Mouse (Mus musculus) liver, adult 2 months (tissue): ENCODE data around the gene Slc17a8. TPM values are rescaled to one million over a fixed set of nuclear protein-coding genes. Genes with fewer than 3 reads are reported as not detected.
A peak's percentile ranks its signal among the peaks of the same experiment; 100 is the strongest.
"Not testable (repeated sequence)": the region's sequence is repeated elsewhere in the genome, so short reads cannot be mapped to it uniquely, and the experiment has no call there.

Experiments used
- DNase-seq: peaks from one replicate; pipeline ENCODE4 v3.0.0-alpha.2; 2011; ENCODE audit warnings: low read depth, low spot score; ENCODE audit errors: extremely low read depth
- H3K27ac ChIP-seq: fragments of 200-500 bp; replicated peaks from 2 replicates; pipeline ENCODE4 v1.5.1; 2012; ENCODE audit warnings: low read depth, mild to moderate bottlenecking, control low read depth, inconsistent platforms, low read length; ENCODE audit not compliant: insufficient read depth
- H3K27me3 ChIP-seq: fragments of 200-500 bp; 2 replicates; pipeline ENCODE4 v1.6.1; 2012; ENCODE audit warnings: mild to moderate bottlenecking, moderate library complexity, low read length, inconsistent platforms; ENCODE audit not compliant: control insufficient read depth, insufficient read depth
- H3K36me3 ChIP-seq: fragments of 200-500 bp; 2 replicates; pipeline ENCODE4 v1.6.1; 2012; ENCODE audit warnings: low read length, inconsistent platforms; ENCODE audit not compliant: control insufficient read depth, insufficient read depth
- H3K4me1 ChIP-seq: fragments of 200-500 bp; 2 replicates; pipeline ENCODE4 v1.6.1; 2011; ENCODE audit warnings: low read length; ENCODE audit not compliant: control insufficient read depth, insufficient read depth
- H3K4me3 ChIP-seq: fragments of 200-500 bp; 2 replicates; pipeline ENCODE4 v1.5.1; 2011; ENCODE audit warnings: low read depth, mild to moderate bottlenecking, control low read depth, low read length, moderate library complexity; ENCODE audit not compliant: insufficient read depth
- H3K79me2 ChIP-seq: fragments of 200-500 bp; 2 replicates; pipeline ENCODE4 v1.6.1; 2012; ENCODE audit warnings: inconsistent platforms, mild to moderate bottlenecking, low read length, moderate library complexity; ENCODE audit not compliant: control insufficient read depth, insufficient read depth
- H3K9ac ChIP-seq: fragments of 200-500 bp; 2 replicates; pipeline ENCODE4 v1.6.1; 2012; ENCODE audit warnings: low read depth, mild to moderate bottlenecking, control low read depth, inconsistent platforms, low read length
- CTCF ChIP-seq: fragments of 200-500 bp; IDR thresholded peaks from 2 replicates; pipeline ENCODE4 v1.5.1; 2011; ENCODE audit warnings: low read depth, low read length, control low read depth
- POLR2A ChIP-seq: fragments of 200-500 bp; IDR thresholded peaks from 2 replicates; pipeline ENCODE4 v1.6.1; 2011; ENCODE audit warnings: low read length, control low read depth; ENCODE audit not compliant: insufficient read depth; ENCODE audit errors: extremely low read depth
- WGBS: fragments of 180-500 bp; shearing (Covaris S2); methylation state at CpG from one replicate; pipeline ENCODE4 v1.1.7; 2018; 5-methylcytosine and 5-hydroxymethylcytosine counted together
- polyA plus RNA-seq: library from polyadenylated mRNA; depleted of rRNA; stranded (reverse); fragments of >200 nt; gene quantifications from 2 replicates; pipeline ENCODE4 v1.2.3, GENCODE M21; 2012
- total RNA-seq: library from RNA; depleted of rRNA; stranded (reverse); fragments of >200 nt; gene quantifications from 2 replicates; pipeline ENCODE4 v1.2.3, GENCODE M21; 2014

Slc17a8 gene
- total and polyA plus RNA-seq, 2 experiments: 1.1 to 2.9 TPM

GRCm38 (mm10) chr10:89572946-89573345 lies 48.1 kb downstream of the Slc17a8 start:
- DNase-seq: no peak
- no peak for TF ChIP-seq POLR2A
- no peak for TF ChIP-seq CTCF
- Histone ChIP-seq H3K4me3 (no peak overlapping the region), H3K9ac (no peak overlapping the region), H3K36me3 (peaks cover 11% of the 10 kb centered on the region; the same call in 1 of the 2 replicates), H3K27ac (peak overlapping the region; percentile 2; the same call in 1 of the 2 replicates), H3K27me3 (no peaks in the 10 kb centered on the region), H3K4me1 (peaks cover 4% of the 10 kb centered on the region), H3K79me2 (no peaks in the 10 kb centered on the region)
- WGBS: 54% methylated on average over 6 of the region's 6 CpGs

GRCm38 (mm10) chr10:89567391-89567790 lies 53.7 kb downstream of the Slc17a8 start:
- Histone ChIP-seq H3K36me3 (no peaks in the 10 kb centered on the region), H3K4me1 (peaks cover 20% of the 10 kb centered on the region), H3K4me3 (no peak overlapping the region), H3K9ac (no peak overlapping the region), H3K27me3 (no peaks in the 10 kb centered on the region), H3K79me2 (no peaks in the 10 kb centered on the region), H3K27ac (no peak overlapping the region)
- DNase-seq: no peak
- 91% methylated on average over 2 of the region's 2 CpGs for WGBS
- TF ChIP-seq CTCF (no peak), POLR2A (no peak)

GRCm38 (mm10) chr10:89565301-89566022 lies 55.6 kb downstream of the Slc17a8 start:
- 32% methylated on average over 9 of the region's 9 CpGs for WGBS
- TF ChIP-seq POLR2A (no peak), CTCF (no peak)
- Histone ChIP-seq H3K4me3 (no peak overlapping the region), H3K4me1 (peaks cover 20% of the 10 kb centered on the region), H3K79me2 (no peaks in the 10 kb centered on the region), H3K27me3 (no peaks in the 10 kb centered on the region), H3K27ac (peak overlapping the region; percentile 99), H3K36me3 (no peaks in the 10 kb centered on the region), H3K9ac (no peak overlapping the region)
- peak; percentile 96 for DNase-seq

- no peaks in the 10 kb centered on the region for H3K79me2 ChIP-seq
- H3K4me1 ChIP-seq: peaks cover 20% of the 10 kb centered on the region
- H3K36me3 ChIP-seq: no peaks in the 10 kb centered on the region
- no peak overlapping the region for H3K4me3 ChIP-seq
- no peak overlapping the region for H3K27ac ChIP-seq
- TF ChIP-seq POLR2A (no peak), CTCF (no peak)
- no peak overlapping the region for H3K9ac ChIP-seq
- no peaks in the 10 kb centered on the region for H3K27me3 ChIP-seq
- no peak for DNase-seq
- 83% methylated on average over 6 of the region's 6 CpGs for WGBS
Observed at GRCm38 (mm10) chr10:89562113-89562512, 58.9 kb downstream of the Slc17a8 start.

GRCm38 (mm10) chr10:89559351-89559750 lies 61.7 kb downstream of the Slc17a8 start:
- no peaks in the 10 kb centered on the region for H3K36me3 ChIP-seq
- H3K79me2 ChIP-seq: no peaks in the 10 kb centered on the region
- DNase-seq: no peak
- no peaks in the 10 kb centered on the region for H3K27me3 ChIP-seq
- 61% methylated on average over 3 of the region's 3 CpGs for WGBS
- no peak overlapping the region for H3K9ac ChIP-seq
- peaks cover 4% of the 10 kb centered on the region for H3K4me1 ChIP-seq
- no peak overlapping the region for H3K27ac ChIP-seq
- TF ChIP-seq POLR2A: no peak
- TF ChIP-seq CTCF: no peak
- no peak overlapping the region for H3K4me3 ChIP-seq

GRCm38 (mm10) chr10:89554885-89555284 lies 66.2 kb downstream of the Slc17a8 start:
- not testable (repeated sequence) for DNase-seq, H3K4me3 ChIP-seq, H3K36me3 ChIP-seq, H3K79me2 ChIP-seq, H3K4me1 ChIP-seq, H3K9ac ChIP-seq, H3K27me3 ChIP-seq, H3K27ac ChIP-seq
- WGBS: 81% methylated on average over 13 of the region's 13 CpGs

GRCm38 (mm10) chr10:89553855-89554254 lies 67.2 kb downstream of the Slc17a8 start:
- not testable (repeated sequence) for H3K36me3 ChIP-seq, H3K27me3 ChIP-seq, H3K9ac ChIP-seq, H3K4me1 ChIP-seq, DNase-seq, H3K27ac ChIP-seq, H3K79me2 ChIP-seq, H3K4me3 ChIP-seq
- WGBS: 92% methylated on average over 7 of the region's 7 CpGs
